ENCODE assay signal across 8 mouse cellular contexts in genomic region chr3:108203621-108204325, GRCm38 (mm10). TPM values are rescaled to one million over a fixed set of nuclear protein-coding genes. Genes with fewer than 3 reads are reported as not detected.
A peak's percentile ranks its signal among the peaks of the same experiment; 100 is the strongest.
DNase-seq lines count a peak whose midpoint lies in the region; ATAC-seq lines count a peak whose summit lies in the region.

No protein-coding gene starts in this region.

- H3K4me2 ChIP-seq in midbrain, embryonic 11.5 days, result no peak overlapping the region
- no peak overlapping the region for H3K4me2 ChIP-seq in midbrain, embryonic 16.5 days (ENCODE audit: low read length)
- no peak overlapping the region for H3K4me2 ChIP-seq in hindbrain, embryonic 12.5 days (replicated peaks)
- no peak overlapping the region for H3K4me2 ChIP-seq in neural tube, embryonic 11.5 days (ENCODE audit: low read depth)

- intact Hi-C loops in left cerebral cortex, postnatal 4 days (cut with DNase I), result loop anchor here (5.0 kb wide), 1 partner anchor 36 kb away; no protein-coding TSS in a partner anchor

- H3K27ac ChIP-seq in midbrain, embryonic 11.5 days (ENCODE audit: low read depth, low read length), result no peak overlapping the region
- no peak overlapping the region for H3K27ac ChIP-seq in midbrain, embryonic 16.5 days (ENCODE audit: low read length)
- 0 out of 2 replicates have a peak overlapping the region, but pooled peaks have one; percentile 4 for H3K27ac ChIP-seq in hindbrain, embryonic 12.5 days
- no peak overlapping the region for H3K27ac ChIP-seq in neural tube, embryonic 11.5 days (ENCODE audit: low read depth, low read length)

- H3K4me1 ChIP-seq in midbrain, embryonic 11.5 days (ENCODE audit: control insufficient read depth, insufficient read depth, low read length), result peaks cover 13% of the 10 kb centered on the region
- H3K4me1 ChIP-seq in midbrain, embryonic 16.5 days (ENCODE audit: control insufficient read depth, insufficient read depth, low read length), result peaks cover 9% of the 10 kb centered on the region
- peaks cover 33% of the 10 kb centered on the region for H3K4me1 ChIP-seq in hindbrain, embryonic 12.5 days
- peaks cover 5% of the 10 kb centered on the region; the same call in 1 of the 2 replicates for H3K4me1 ChIP-seq in neural tube, embryonic 11.5 days (ENCODE audit: control insufficient read depth, insufficient read depth, low read length)

- no peaks in the 10 kb centered on the region for H3K9me3 ChIP-seq in midbrain, embryonic 11.5 days (ENCODE audit: control insufficient read depth, low read length)
- H3K9me3 ChIP-seq in midbrain, embryonic 16.5 days (replicated peaks; ENCODE audit: control insufficient read depth, low read length, poor library complexity, severe bottlenecking), result no peaks in the 10 kb centered on the region
- H3K9me3 ChIP-seq in hindbrain, embryonic 12.5 days (replicated peaks), result no peaks in the 10 kb centered on the region
- H3K9me3 ChIP-seq in neural tube, embryonic 11.5 days (ENCODE audit: control insufficient read depth, low read length), result no peaks in the 10 kb centered on the region

- no peak for ATAC-seq in midbrain, embryonic 11.5 days (ENCODE audit: low FRiP score)
- ATAC-seq in midbrain, embryonic 16.5 days, result no peak
- ATAC-seq in hindbrain, embryonic 12.5 days (ENCODE audit: low FRiP score), result no peak
- ATAC-seq in neural tube, embryonic 11.5 days (ENCODE audit: insufficient read depth, low FRiP score, low TSS enrichment), result no peak

- peaks cover 17% of the 10 kb centered on the region for H3K36me3 ChIP-seq in midbrain, embryonic 11.5 days (ENCODE audit: control insufficient read depth, insufficient read depth, low read length)
- H3K36me3 ChIP-seq in midbrain, embryonic 16.5 days (ENCODE audit: control insufficient read depth, insufficient read depth, low read length), result peaks cover 28% of the 10 kb centered on the region
- peaks cover 71% of the 10 kb centered on the region for H3K36me3 ChIP-seq in hindbrain, embryonic 12.5 days
- peaks cover 13% of the 10 kb centered on the region for H3K36me3 ChIP-seq in neural tube, embryonic 11.5 days (ENCODE audit: control insufficient read depth, insufficient read depth, low read length)

- peak; percentile 96 for DNase-seq in midbrain, embryonic 11.5 days (ENCODE audit: low spot score, missing footprints)
- DNase-seq in adrenal gland, postnatal 10 days, result peak; percentile 88
- DNase-seq in embryo, embryonic 10.5 days (ENCODE audit: low spot score), result peak; percentile 82
- peak; percentile 78 for DNase-seq in left cerebral cortex, postnatal 4 days
- DNase-seq in neural tube, embryonic 11.5 days (ENCODE audit: low spot score), result peak; percentile 78
- peak; percentile 79 for DNase-seq in thymus, postnatal 25 days

- WGBS in midbrain, embryonic 11.5 days, result 89% methylated on average over 11 of the region's 11 CpGs
- 86% methylated on average over 11 of the region's 11 CpGs for WGBS in midbrain, embryonic 16.5 days
- WGBS in hindbrain, embryonic 12.5 days, result 83% methylated on average over 11 of the region's 11 CpGs
- 87% methylated on average over 11 of the region's 11 CpGs for WGBS in neural tube, embryonic 11.5 days

- H3K4me3 ChIP-seq in midbrain, embryonic 11.5 days (ENCODE audit: low read depth, low read length), result no peak overlapping the region
- no peak overlapping the region for H3K4me3 ChIP-seq in midbrain, embryonic 16.5 days (ENCODE audit: low read depth, low read length)
- no peak overlapping the region for H3K4me3 ChIP-seq in hindbrain, embryonic 12.5 days
- H3K4me3 ChIP-seq in neural tube, embryonic 11.5 days (ENCODE audit: low read depth, low read length), result no peak overlapping the region

- H3K9ac ChIP-seq in midbrain, embryonic 11.5 days (ENCODE audit: low read length), result no peak overlapping the region
- H3K9ac ChIP-seq in midbrain, embryonic 16.5 days (ENCODE audit: low read depth, low read length), result no peak overlapping the region
- H3K9ac ChIP-seq in hindbrain, embryonic 12.5 days, result no peak overlapping the region
- no peak overlapping the region for H3K9ac ChIP-seq in neural tube, embryonic 11.5 days (ENCODE audit: low read length)

- no peaks in the 10 kb centered on the region for H3K27me3 ChIP-seq in midbrain, embryonic 11.5 days (ENCODE audit: control insufficient read depth, insufficient read depth, low read length)
- no peaks in the 10 kb centered on the region for H3K27me3 ChIP-seq in midbrain, embryonic 16.5 days (ENCODE audit: control insufficient read depth, insufficient read depth, low read depth, low read length)
- no peaks in the 10 kb centered on the region for H3K27me3 ChIP-seq in hindbrain, embryonic 12.5 days
- no peaks in the 10 kb centered on the region for H3K27me3 ChIP-seq in neural tube, embryonic 11.5 days (ENCODE audit: control insufficient read depth, insufficient read depth, low read length)

RNA-seq across cellular contexts. Expression of gene Cyb561d1, which starts 2.8 kb away (rescaled TPM):
- 2.3 and 3.0 TPM in 2 replicates for polyA plus RNA-seq in midbrain, embryonic 11.5 days (2014; fragmentation: Nextera tagmentation; extraction: Ambion mirVana)
- 4.6 and 4.8 TPM in 2 replicates for polyA plus RNA-seq in midbrain, embryonic 16.5 days (2015; fragmentation: Nextera tagmentation; extraction: Ambion mirVana)
- 1 to 10 TPM; 6.6 to 6.9 TPM for total RNA-seq in adrenal gland, postnatal 10 days (2021)
- 5.0 and 5.6 TPM in 2 replicates for polyA plus RNA-seq in hindbrain, embryonic 12.5 days (2016; fragmentation: Nextera tagmentation; extraction: Ambion mirVana)
- 10 to 100 TPM; 10.9 to 11.4 TPM for total RNA-seq in left cerebral cortex, postnatal 4 days (2021)
- 2.1 and 2.9 TPM in 2 replicates for polyA plus RNA-seq in neural tube, embryonic 11.5 days (2014; fragmentation: Nextera tagmentation; extraction: Ambion mirVana)

RNA-seq across cellular contexts. Expression of gene Atxn7l2, which starts 7.0 kb away (rescaled TPM):
- polyA plus RNA-seq in midbrain, embryonic 11.5 days (2014; fragmentation: Nextera tagmentation; extraction: Ambion mirVana), result 16.9 and 18.3 TPM in 2 replicates
- polyA plus RNA-seq in midbrain, embryonic 16.5 days (2015; fragmentation: Nextera tagmentation; extraction: Ambion mirVana), result 23.0 and 23.8 TPM in 2 replicates
- 10 to 100 TPM in 1 of 2 experiments, 1 to 10 TPM in 1; 7.6 to 10.1 TPM for total RNA-seq in adrenal gland, postnatal 10 days (2021)
- 27.6 and 29.6 TPM in 2 replicates for polyA plus RNA-seq in hindbrain, embryonic 12.5 days (2016; fragmentation: Nextera tagmentation; extraction: Ambion mirVana)
- 10 to 100 TPM; 33.1 to 34.8 TPM for total RNA-seq in left cerebral cortex, postnatal 4 days (2021)
- 21.1 and 24.5 TPM in 2 replicates for polyA plus RNA-seq in neural tube, embryonic 11.5 days (2014; fragmentation: Nextera tagmentation; extraction: Ambion mirVana)

RNA-seq across cellular contexts. Expression of gene Amigo1, which starts 17.6 kb away (rescaled TPM):
- polyA plus RNA-seq in midbrain, embryonic 11.5 days (2014; fragmentation: Nextera tagmentation; extraction: Ambion mirVana), result 4.2 and 4.3 TPM in 2 replicates
- polyA plus RNA-seq in midbrain, embryonic 16.5 days (2015; fragmentation: Nextera tagmentation; extraction: Ambion mirVana), result 11.8 and 12.6 TPM in 2 replicates
- total RNA-seq in adrenal gland, postnatal 10 days (2021), result 10 to 100 TPM; 13.1 to 18.4 TPM
- 10.7 and 13.1 TPM in 2 replicates for polyA plus RNA-seq in hindbrain, embryonic 12.5 days (2016; fragmentation: Nextera tagmentation; extraction: Ambion mirVana)
- total RNA-seq in left cerebral cortex, postnatal 4 days (2021), result 10 to 100 TPM; 23.6 to 25.8 TPM
- 6.5 and 7.2 TPM in 2 replicates for polyA plus RNA-seq in neural tube, embryonic 11.5 days (2014; fragmentation: Nextera tagmentation; extraction: Ambion mirVana)

RNA-seq across cellular contexts. Expression of gene Sypl2, which starts 22.7 kb away (rescaled TPM):
- 0.93 and 1.3 TPM in 2 replicates for polyA plus RNA-seq in midbrain, embryonic 11.5 days (2014; fragmentation: Nextera tagmentation; extraction: Ambion mirVana)
- polyA plus RNA-seq in midbrain, embryonic 16.5 days (2015; fragmentation: Nextera tagmentation; extraction: Ambion mirVana), result 0.30 and 0.67 TPM in 2 replicates
- total RNA-seq in adrenal gland, postnatal 10 days (2021), result 10 to 100 TPM; 13.3 to 44.9 TPM
- polyA plus RNA-seq in hindbrain, embryonic 12.5 days (2016; fragmentation: Nextera tagmentation; extraction: Ambion mirVana), result 0.58 and 0.72 TPM in 2 replicates
- 1 to 10 TPM in 1 of 2 experiments, under 1 TPM in 1; 0.98 to 1.4 TPM for total RNA-seq in left cerebral cortex, postnatal 4 days (2021)
- polyA plus RNA-seq in neural tube, embryonic 11.5 days (2014; fragmentation: Nextera tagmentation; extraction: Ambion mirVana), result 0.46 and 0.76 TPM in 2 replicates

RNA-seq across cellular contexts. Expression of gene Gpr61, which starts 49.1 kb away (rescaled TPM):
- polyA plus RNA-seq in midbrain, embryonic 11.5 days (2014; fragmentation: Nextera tagmentation; extraction: Ambion mirVana), result 0.19 and 0.40 TPM in 2 replicates
- polyA plus RNA-seq in midbrain, embryonic 16.5 days (2015; fragmentation: Nextera tagmentation; extraction: Ambion mirVana), result 6.1 and 8.3 TPM in 2 replicates
- total RNA-seq in adrenal gland, postnatal 10 days (2021), result under 1 TPM; 0.15 to 0.48 TPM
- 0.72 and 1.2 TPM in 2 replicates for polyA plus RNA-seq in hindbrain, embryonic 12.5 days (2016; fragmentation: Nextera tagmentation; extraction: Ambion mirVana)
- 10 to 100 TPM; 12.1 to 14.0 TPM for total RNA-seq in left cerebral cortex, postnatal 4 days (2021)
- 0.45 and 1.1 TPM in 2 replicates for polyA plus RNA-seq in neural tube, embryonic 11.5 days (2014; fragmentation: Nextera tagmentation; extraction: Ambion mirVana)
